Mouse (Mus musculus): Measurements from ENCODE around the gene Lrrc4c. TPM values are rescaled to one million over a fixed set of nuclear protein-coding genes. Genes with fewer than 3 reads are reported as not detected.

The Lrrc4c gene
- polyA plus RNA-seq, 1 experiment = 17.7 TPM

GRCm38 (mm10) chr2:96714561-96714960 lies 396.6 kb downstream of the Lrrc4c start:
- no peak for DNase-seq (ENCODE audit: low read depth)
- no peak for TF ChIP-seq CTCF (IDR thresholded peaks at IDR 0.05; ENCODE audit: borderline replicate concordance, extremely low read depth, insufficient read depth, insufficient read length)
- no peak for TF ChIP-seq POLR2A (IDR thresholded peaks at IDR 0.05; ENCODE audit: borderline replicate concordance, extremely low read depth, insufficient read depth, insufficient read length, poor library complexity, severe bottlenecking)

GRCm38 (mm10) chr2:96717353-96717752 lies 399.4 kb downstream of the Lrrc4c start:
- no peak for TF ChIP-seq CTCF (IDR thresholded peaks at IDR 0.05; ENCODE audit: borderline replicate concordance, extremely low read depth, insufficient read depth, insufficient read length)
- no peak for TF ChIP-seq POLR2A (IDR thresholded peaks at IDR 0.05; ENCODE audit: borderline replicate concordance, extremely low read depth, insufficient read depth, insufficient read length, poor library complexity, severe bottlenecking)
- no peak for DNase-seq (ENCODE audit: low read depth)

GRCm38 (mm10) chr2:96723395-96723794 lies 405.4 kb downstream of the Lrrc4c start:
- no peak for DNase-seq (ENCODE audit: low read depth)
- TF ChIP-seq CTCF (IDR thresholded peaks at IDR 0.05; ENCODE audit: borderline replicate concordance, extremely low read depth, insufficient read depth, insufficient read length) (no peak), POLR2A (IDR thresholded peaks at IDR 0.05; ENCODE audit: borderline replicate concordance, extremely low read depth, insufficient read depth, insufficient read length, poor library complexity, severe bottlenecking) (no peak)

- no peak for DNase-seq (ENCODE audit: low read depth)
- TF ChIP-seq POLR2A (IDR thresholded peaks at IDR 0.05; ENCODE audit: borderline replicate concordance, extremely low read depth, insufficient read depth, insufficient read length, poor library complexity, severe bottlenecking) (no peak), CTCF (IDR thresholded peaks at IDR 0.05; ENCODE audit: borderline replicate concordance, extremely low read depth, insufficient read depth, insufficient read length) (no peak)
Observed at GRCm38 (mm10) chr2:96736081-96736480, 418.1 kb downstream of the Lrrc4c start.

- no peak for TF ChIP-seq CTCF (IDR thresholded peaks at IDR 0.05; ENCODE audit: borderline replicate concordance, extremely low read depth, insufficient read depth, insufficient read length)
- no peak for TF ChIP-seq POLR2A (IDR thresholded peaks at IDR 0.05; ENCODE audit: borderline replicate concordance, extremely low read depth, insufficient read depth, insufficient read length, poor library complexity, severe bottlenecking)
Observed at GRCm38 (mm10) chr2:96755066-96755465, 437.1 kb downstream of the Lrrc4c start.

GRCm38 (mm10) chr2:96757701-96758100 lies 439.7 kb downstream of the Lrrc4c start:
- DNase-seq (ENCODE audit: low read depth) = peak; percentile 79
- TF ChIP-seq POLR2A (IDR thresholded peaks at IDR 0.05; ENCODE audit: borderline replicate concordance, extremely low read depth, insufficient read depth, insufficient read length, poor library complexity, severe bottlenecking) = no peak
- no peak for TF ChIP-seq CTCF (IDR thresholded peaks at IDR 0.05; ENCODE audit: borderline replicate concordance, extremely low read depth, insufficient read depth, insufficient read length)

More at GRCm38 (mm10) chr2:96755066-96755465, 437.1 kb downstream of the Lrrc4c start:
- DNase-seq (ENCODE audit: low read depth) = no peak

GRCm38 (mm10) chr2:96763538-96763937 lies 445.6 kb downstream of the Lrrc4c start:
- DNase-seq (ENCODE audit: low read depth) = peak; percentile 92
- TF ChIP-seq CTCF (IDR thresholded peaks at IDR 0.05; ENCODE audit: borderline replicate concordance, extremely low read depth, insufficient read depth, insufficient read length) = no peak
- TF ChIP-seq POLR2A (IDR thresholded peaks at IDR 0.05; ENCODE audit: borderline replicate concordance, extremely low read depth, insufficient read depth, insufficient read length, poor library complexity, severe bottlenecking) = no peak

- TF ChIP-seq POLR2A (IDR thresholded peaks at IDR 0.05; ENCODE audit: borderline replicate concordance, extremely low read depth, insufficient read depth, insufficient read length, poor library complexity, severe bottlenecking) (no peak), CTCF (IDR thresholded peaks at IDR 0.05; ENCODE audit: borderline replicate concordance, extremely low read depth, insufficient read depth, insufficient read length) (no peak)
- no peak for DNase-seq (ENCODE audit: low read depth)
Observed at GRCm38 (mm10) chr2:96775376-96775775, 457.4 kb downstream of the Lrrc4c start.

- DNase-seq (ENCODE audit: low read depth) = no peak
- TF ChIP-seq POLR2A (IDR thresholded peaks at IDR 0.05; ENCODE audit: borderline replicate concordance, extremely low read depth, insufficient read depth, insufficient read length, poor library complexity, severe bottlenecking) (no peak), CTCF (IDR thresholded peaks at IDR 0.05; ENCODE audit: borderline replicate concordance, extremely low read depth, insufficient read depth, insufficient read length) (no peak)
Observed at GRCm38 (mm10) chr2:96796681-96797385, 478.9 kb downstream of the Lrrc4c start.

GRCm38 (mm10) chr2:96850839-96851396 lies 532.9 kb downstream of the Lrrc4c start:
- peak; percentile 75 for DNase-seq (ENCODE audit: low read depth)
- TF ChIP-seq POLR2A (IDR thresholded peaks at IDR 0.05; ENCODE audit: borderline replicate concordance, extremely low read depth, insufficient read depth, insufficient read length, poor library complexity, severe bottlenecking) (no peak), CTCF (IDR thresholded peaks at IDR 0.05; ENCODE audit: borderline replicate concordance, extremely low read depth, insufficient read depth, insufficient read length) (no peak)

GRCm38 (mm10) chr2:96853797-96854196 lies 535.8 kb downstream of the Lrrc4c start:
- no peak for DNase-seq (ENCODE audit: low read depth)
- no peak for TF ChIP-seq POLR2A (IDR thresholded peaks at IDR 0.05; ENCODE audit: borderline replicate concordance, extremely low read depth, insufficient read depth, insufficient read length, poor library complexity, severe bottlenecking)
- no peak for TF ChIP-seq CTCF (IDR thresholded peaks at IDR 0.05; ENCODE audit: borderline replicate concordance, extremely low read depth, insufficient read depth, insufficient read length)

GRCm38 (mm10) chr2:96876062-96876461 lies 558.1 kb downstream of the Lrrc4c start:
- TF ChIP-seq CTCF (IDR thresholded peaks at IDR 0.05; ENCODE audit: borderline replicate concordance, extremely low read depth, insufficient read depth, insufficient read length) (no peak), POLR2A (IDR thresholded peaks at IDR 0.05; ENCODE audit: borderline replicate concordance, extremely low read depth, insufficient read depth, insufficient read length, poor library complexity, severe bottlenecking) (no peak)
- peak; percentile 39 for DNase-seq (ENCODE audit: low read depth)
